Mouse (Mus musculus): ENCODE data around the gene Csnk2a1. TPM values are rescaled to one million over a fixed set of nuclear protein-coding genes. Genes with fewer than 3 reads are reported as not detected.

Csnk2a1 gene
- polyA plus RNA-seq, 1 experiment from 2014 or later = 40.5 TPM

GRCm38 (mm10) chr2:152187132-152187531, 39.5 kb upstream of the Csnk2a1 start:
- no peaks in the 10 kb centered on the region for H3K27me3 ChIP-seq (ENCODE audit: insufficient read depth, low read length)
- H3K9me3 ChIP-seq (ENCODE audit: low read length) = no peaks in the 10 kb centered on the region
- no peak overlapping the region for H3K27ac ChIP-seq (ENCODE audit: low read depth)
- H3K36me3 ChIP-seq (replicated peaks; ENCODE audit: insufficient read depth, low read length) = no peaks in the 10 kb centered on the region
- ATAC-seq (no peak), DNase-seq (no peak)
- no peaks in the 10 kb centered on the region for H3K4me1 ChIP-seq (ENCODE audit: insufficient read depth)
- no peak overlapping the region for H3K4me3 ChIP-seq (ENCODE audit: low read depth, low read length)
- WGBS (ENCODE audit: insufficient replicate concordance) = 58% methylated on average over 5 of the region's 5 CpGs
- H3K4me2 ChIP-seq (ENCODE audit: low read depth, low read length) = no peak overlapping the region
- TF ChIP-seq CTCF (IDR thresholded peaks at IDR 0.05; ENCODE audit: low read depth) (no peak), EP300 (IDR thresholded peaks at IDR 0.05; ENCODE audit: low read depth) (no peak)
- H3K9ac ChIP-seq (replicated peaks) = no peak overlapping the region

GRCm38 (mm10) chr2:152189213-152189612, 37.4 kb upstream of the Csnk2a1 start:
- Histone ChIP-seq H3K4me3 (ENCODE audit: low read depth, low read length) (no peak overlapping the region), H3K4me1 (ENCODE audit: insufficient read depth) (no peaks in the 10 kb centered on the region), H3K36me3 (replicated peaks; ENCODE audit: insufficient read depth, low read length) (no peaks in the 10 kb centered on the region), H3K27ac (ENCODE audit: low read depth) (no peak overlapping the region), H3K4me2 (ENCODE audit: low read depth, low read length) (no peak overlapping the region), H3K9me3 (ENCODE audit: low read length) (no peaks in the 10 kb centered on the region), H3K27me3 (ENCODE audit: insufficient read depth, low read length) (no peaks in the 10 kb centered on the region), H3K9ac (replicated peaks) (no peak overlapping the region)
- ATAC-seq (no peak), DNase-seq (no peak)
- WGBS (ENCODE audit: insufficient replicate concordance) = 55% methylated on average over 7 of the region's 7 CpGs
- TF ChIP-seq CTCF (IDR thresholded peaks at IDR 0.05; ENCODE audit: low read depth) = no peak
- TF ChIP-seq EP300 (IDR thresholded peaks at IDR 0.05; ENCODE audit: low read depth) = no peak

GRCm38 (mm10) chr2:152189640-152190039, 37.0 kb upstream of the Csnk2a1 start:
- TF ChIP-seq EP300 (IDR thresholded peaks at IDR 0.05; ENCODE audit: low read depth) (no peak), CTCF (IDR thresholded peaks at IDR 0.05; ENCODE audit: low read depth) (no peak)
- Histone ChIP-seq H3K4me2 (ENCODE audit: low read depth, low read length) (no peak overlapping the region), H3K9ac (replicated peaks) (no peak overlapping the region), H3K4me1 (ENCODE audit: insufficient read depth) (no peaks in the 10 kb centered on the region), H3K36me3 (replicated peaks; ENCODE audit: insufficient read depth, low read length) (no peaks in the 10 kb centered on the region), H3K27ac (ENCODE audit: low read depth) (no peak overlapping the region), H3K9me3 (ENCODE audit: low read length) (no peaks in the 10 kb centered on the region), H3K27me3 (ENCODE audit: insufficient read depth, low read length) (no peaks in the 10 kb centered on the region), H3K4me3 (ENCODE audit: low read depth, low read length) (no peak overlapping the region)
- no peak for DNase-seq
- 55% methylated on average over 9 of the region's 9 CpGs for WGBS (ENCODE audit: insufficient replicate concordance)
- no peak for ATAC-seq

- H3K27ac ChIP-seq (ENCODE audit: low read depth) = no peak overlapping the region
- H3K4me2 ChIP-seq (ENCODE audit: low read depth, low read length) = no peak overlapping the region
- ATAC-seq (no peak), DNase-seq (no peak)
- H3K4me3 ChIP-seq (ENCODE audit: low read depth, low read length) = no peak overlapping the region
- no peak overlapping the region for H3K9ac ChIP-seq (replicated peaks)
- H3K9me3 ChIP-seq (ENCODE audit: low read length) = no peaks in the 10 kb centered on the region
- TF ChIP-seq EP300 (IDR thresholded peaks at IDR 0.05; ENCODE audit: low read depth) (no peak), CTCF (IDR thresholded peaks at IDR 0.05; ENCODE audit: low read depth) (no peak)
- no peaks in the 10 kb centered on the region for H3K4me1 ChIP-seq (ENCODE audit: insufficient read depth)
- no peaks in the 10 kb centered on the region for H3K27me3 ChIP-seq (ENCODE audit: insufficient read depth, low read length)
- WGBS (ENCODE audit: insufficient replicate concordance) = 49% methylated on average over 7 of the region's 7 CpGs
- H3K36me3 ChIP-seq (replicated peaks; ENCODE audit: insufficient read depth, low read length) = no peaks in the 10 kb centered on the region
These were observed 36.5 kb upstream of the Csnk2a1 start for GRCm38 (mm10) chr2:152190161-152190560.

GRCm38 (mm10) chr2:152192591-152193345, 33.9 kb upstream of the Csnk2a1 start:
- DNase-seq = no peak
- Histone ChIP-seq H3K27ac (ENCODE audit: low read depth) (no peak overlapping the region), H3K9ac (replicated peaks) (no peak overlapping the region), H3K4me1 (ENCODE audit: insufficient read depth) (no peaks in the 10 kb centered on the region), H3K4me3 (ENCODE audit: low read depth, low read length) (no peak overlapping the region), H3K4me2 (ENCODE audit: low read depth, low read length) (no peak overlapping the region), H3K9me3 (ENCODE audit: low read length) (no peaks in the 10 kb centered on the region), H3K36me3 (replicated peaks; ENCODE audit: insufficient read depth, low read length) (no peaks in the 10 kb centered on the region), H3K27me3 (ENCODE audit: insufficient read depth, low read length) (no peaks in the 10 kb centered on the region)
- TF ChIP-seq EP300 (IDR thresholded peaks at IDR 0.05; ENCODE audit: low read depth) (peak; percentile 64), CTCF (IDR thresholded peaks at IDR 0.05; ENCODE audit: low read depth) (no peak)
- 60% methylated on average over 13 of the region's 13 CpGs for WGBS (ENCODE audit: insufficient replicate concordance)
- peak; percentile 29; the same call in 1 of the 2 replicates for ATAC-seq

- Histone ChIP-seq H3K36me3 (replicated peaks; ENCODE audit: insufficient read depth, low read length) (no peaks in the 10 kb centered on the region), H3K27ac (ENCODE audit: low read depth) (no peak overlapping the region), H3K4me1 (ENCODE audit: insufficient read depth) (no peaks in the 10 kb centered on the region), H3K27me3 (ENCODE audit: insufficient read depth, low read length) (no peaks in the 10 kb centered on the region), H3K9ac (replicated peaks) (no peak overlapping the region), H3K9me3 (ENCODE audit: low read length) (no peaks in the 10 kb centered on the region), H3K4me2 (ENCODE audit: low read depth, low read length) (no peak overlapping the region), H3K4me3 (ENCODE audit: low read depth, low read length) (no peak overlapping the region)
- no peak for TF ChIP-seq CTCF (IDR thresholded peaks at IDR 0.05; ENCODE audit: low read depth)
- DNase-seq (no peak), ATAC-seq (no peak)
- 59% methylated on average over 7 of the region's 7 CpGs for WGBS (ENCODE audit: insufficient replicate concordance)
These were observed 33.3 kb upstream of the Csnk2a1 start for GRCm38 (mm10) chr2:152193346-152193710.
